Mouse (Mus musculus): ENCODE results near the gene Dad1. TPM values are rescaled to one million over a fixed set of nuclear protein-coding genes. Genes with fewer than 3 reads are reported as not detected.

Dad1 gene
- polyA plus RNA-seq (2014; fragmentation: Nextera tagmentation; extraction: Ambion mirVana): 256 and 271 TPM in 2 replicates

DNA sequence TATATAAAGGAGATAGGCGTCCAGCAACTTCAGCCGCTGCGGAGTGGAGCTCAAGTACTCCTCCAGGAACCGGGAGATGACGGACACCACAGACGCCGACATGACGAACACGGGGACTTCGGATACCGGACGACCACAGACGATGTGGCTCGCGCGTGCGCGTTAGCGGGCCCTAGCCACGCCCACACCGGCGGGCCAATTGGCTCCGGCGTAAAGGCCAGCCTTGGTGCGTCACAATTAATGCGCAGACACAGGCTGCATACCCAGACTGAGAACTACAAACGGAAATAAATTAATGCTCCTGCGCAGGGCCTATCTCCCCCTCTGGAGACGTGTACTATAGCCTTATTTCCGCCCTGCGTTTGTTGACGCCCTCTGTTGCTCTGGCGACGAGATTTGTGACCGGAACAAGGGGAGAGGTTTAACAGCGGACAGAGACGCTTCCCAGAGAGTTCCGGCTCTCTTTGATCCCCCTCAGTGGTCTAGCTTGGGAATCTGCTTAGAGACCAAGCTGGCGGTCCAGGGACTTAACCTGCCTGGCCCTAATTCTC lies at the start of gene Dad1, which contains the start of gene Abhd4:
Dad1 (minus strand) TSS at position 364 of the 551 bp plus-strand sequence.
Abhd4 (plus strand) TSS at position 448 of the 551 bp plus-strand sequence.
- H3K4me3 ChIP-seq (ENCODE audit: low read depth, low read length): peak within 1 kb of the TSS; percentile 78
- DNase-seq (ENCODE audit: low spot score): peak; percentile 97
- no peaks in the 10 kb centered on the region for H3K36me3 ChIP-seq (replicated peaks; ENCODE audit: control insufficient read depth, insufficient read depth, low read depth, low read length)
- no peaks in the 10 kb centered on the region for H3K9me3 ChIP-seq (replicated peaks; ENCODE audit: control insufficient read depth, low read length)
- H3K9ac ChIP-seq (replicated peaks; ENCODE audit: low read length): peak within 1 kb of the TSS; percentile 78
- H3K4me1 ChIP-seq (ENCODE audit: control insufficient read depth, insufficient read depth, low read length): no peaks in the 10 kb centered on the region
- H3K4me2 ChIP-seq (ENCODE audit: low read depth, low read length): peak within 1 kb of the TSS; percentile 62
- no peaks in the 10 kb centered on the region for H3K27me3 ChIP-seq (ENCODE audit: control insufficient read depth, insufficient read depth, low read length)
- peak; percentile 99 for ATAC-seq (replicated peaks; ENCODE audit: insufficient number of reproducible peaks, low FRiP score, low TSS enrichment, low read depth)
- H3K27ac ChIP-seq (replicated peaks; ENCODE audit: low read depth, low read length): peak within 1 kb of the TSS; percentile 56; the same call in 1 of the 2 replicates
- WGBS: under 1% methylated on average over 39 of the region's 39 CpGs

DNA sequence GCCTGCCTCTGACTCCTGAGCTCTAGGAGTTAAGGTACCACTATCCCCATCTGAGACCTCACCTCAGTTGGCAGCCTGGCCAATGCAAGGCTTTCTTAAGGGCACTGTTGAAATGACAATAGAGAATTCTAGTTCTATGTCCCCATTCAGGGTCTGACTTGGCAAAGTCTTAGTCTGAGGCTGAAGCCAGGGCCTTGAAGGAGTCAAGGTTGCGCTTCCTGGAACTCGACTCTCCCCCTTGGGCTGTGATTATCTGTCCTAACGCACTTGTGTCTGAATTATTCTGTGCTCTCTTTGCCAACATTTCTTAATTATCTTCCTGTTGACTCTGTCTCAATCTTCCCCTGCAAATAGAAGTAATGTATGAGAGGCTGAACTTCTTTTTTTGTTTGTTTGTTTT lies 46.8 kb upstream of the Dad1 start:
- H3K27me3 ChIP-seq (ENCODE audit: control insufficient read depth, insufficient read depth, low read length): no peaks in the 10 kb centered on the region
- ATAC-seq (replicated peaks; ENCODE audit: insufficient number of reproducible peaks, low FRiP score, low TSS enrichment, low read depth) (no peak), DNase-seq (ENCODE audit: low spot score) (no peak)
- no peaks in the 10 kb centered on the region for H3K9me3 ChIP-seq (replicated peaks; ENCODE audit: control insufficient read depth, low read length)
- no peak overlapping the region for H3K27ac ChIP-seq (replicated peaks; ENCODE audit: low read depth, low read length)
- no peaks in the 10 kb centered on the region for H3K4me1 ChIP-seq (ENCODE audit: control insufficient read depth, insufficient read depth, low read length)
- WGBS: 78% methylated on average over 3 of the region's 3 CpGs
- H3K9ac ChIP-seq (replicated peaks; ENCODE audit: low read length): no peak overlapping the region
- no peaks in the 10 kb centered on the region for H3K36me3 ChIP-seq (replicated peaks; ENCODE audit: control insufficient read depth, insufficient read depth, low read depth, low read length)
- no peak overlapping the region for H3K4me3 ChIP-seq (ENCODE audit: low read depth, low read length)
- no peak overlapping the region for H3K4me2 ChIP-seq (ENCODE audit: low read depth, low read length)

DNA sequence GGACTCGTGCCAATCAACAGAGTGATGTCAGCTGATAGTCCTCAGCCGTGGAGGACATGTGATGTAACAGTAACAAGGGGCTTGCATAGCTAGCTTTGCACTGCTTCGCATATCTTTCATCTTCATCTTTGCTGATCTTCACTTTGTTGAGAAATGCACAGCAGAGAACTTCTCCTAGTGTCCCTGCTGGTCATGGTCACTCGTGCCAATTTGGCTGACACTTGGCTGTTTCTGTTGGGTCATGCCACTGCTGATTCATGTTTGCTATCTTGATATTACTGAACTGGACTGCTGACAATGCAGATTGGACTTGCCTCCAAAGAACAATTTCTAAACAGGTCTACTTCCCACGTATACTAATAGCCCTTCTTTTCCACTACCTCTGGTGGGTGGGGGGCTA lies 46.2 kb upstream of the Dad1 start:
- ATAC-seq (replicated peaks; ENCODE audit: insufficient number of reproducible peaks, low FRiP score, low TSS enrichment, low read depth) (no peak), DNase-seq (ENCODE audit: low spot score) (no peak)
- Histone ChIP-seq H3K27me3 (ENCODE audit: control insufficient read depth, insufficient read depth, low read length) (no peaks in the 10 kb centered on the region), H3K36me3 (replicated peaks; ENCODE audit: control insufficient read depth, insufficient read depth, low read depth, low read length) (no peaks in the 10 kb centered on the region), H3K4me3 (ENCODE audit: low read depth, low read length) (no peak overlapping the region), H3K4me2 (ENCODE audit: low read depth, low read length) (no peak overlapping the region), H3K27ac (replicated peaks; ENCODE audit: low read depth, low read length) (no peak overlapping the region), H3K9me3 (replicated peaks; ENCODE audit: control insufficient read depth, low read length) (no peaks in the 10 kb centered on the region), H3K9ac (replicated peaks; ENCODE audit: low read length) (no peak overlapping the region), H3K4me1 (ENCODE audit: control insufficient read depth, insufficient read depth, low read length) (no peaks in the 10 kb centered on the region)
- 76% methylated on average over 5 of the region's 5 CpGs for WGBS

DNA sequence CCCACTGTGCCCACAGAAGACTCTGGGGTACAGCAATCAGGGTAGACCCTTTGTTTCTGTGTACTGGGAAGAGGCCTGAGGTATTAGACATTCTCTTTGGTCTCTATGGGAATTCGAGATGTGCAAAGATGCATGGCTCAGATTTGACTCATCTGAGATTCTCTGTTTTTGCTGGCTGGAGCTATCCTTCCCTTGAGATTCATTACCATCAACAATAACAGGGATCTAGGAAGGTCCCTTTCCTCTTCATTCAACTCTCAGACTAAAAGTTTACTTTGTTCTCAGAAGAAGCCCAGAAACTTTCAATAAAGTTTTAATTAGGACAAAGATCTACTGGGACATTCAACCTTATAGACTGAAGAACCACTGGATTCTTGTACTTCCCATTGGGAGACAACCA lies 30.9 kb upstream of the Dad1 start, which contains the start of gene Olfr49:
Olfr49 (minus strand) TSS at position 101 of the 400 bp plus-strand sequence.
- no peaks in the 10 kb centered on the region for H3K36me3 ChIP-seq (replicated peaks; ENCODE audit: control insufficient read depth, insufficient read depth, low read depth, low read length)
- H3K9ac ChIP-seq (replicated peaks; ENCODE audit: low read length): no peak within 1 kb of the TSS
- WGBS: 68% methylated on average over 1 of the region's 1 CpGs
- no peaks in the 10 kb centered on the region for H3K9me3 ChIP-seq (replicated peaks; ENCODE audit: control insufficient read depth, low read length)
- H3K4me3 ChIP-seq (ENCODE audit: low read depth, low read length): no peak within 1 kb of the TSS
- DNase-seq (ENCODE audit: low spot score) (no peak), ATAC-seq (replicated peaks; ENCODE audit: insufficient number of reproducible peaks, low FRiP score, low TSS enrichment, low read depth) (no peak)
- no peak within 1 kb of the TSS for H3K27ac ChIP-seq (replicated peaks; ENCODE audit: low read depth, low read length)
- no peak within 1 kb of the TSS for H3K4me2 ChIP-seq (ENCODE audit: low read depth, low read length)
- H3K4me1 ChIP-seq (ENCODE audit: control insufficient read depth, insufficient read depth, low read length): no peaks in the 10 kb centered on the region
- H3K27me3 ChIP-seq (ENCODE audit: control insufficient read depth, insufficient read depth, low read length): no peaks in the 10 kb centered on the region

DNA sequence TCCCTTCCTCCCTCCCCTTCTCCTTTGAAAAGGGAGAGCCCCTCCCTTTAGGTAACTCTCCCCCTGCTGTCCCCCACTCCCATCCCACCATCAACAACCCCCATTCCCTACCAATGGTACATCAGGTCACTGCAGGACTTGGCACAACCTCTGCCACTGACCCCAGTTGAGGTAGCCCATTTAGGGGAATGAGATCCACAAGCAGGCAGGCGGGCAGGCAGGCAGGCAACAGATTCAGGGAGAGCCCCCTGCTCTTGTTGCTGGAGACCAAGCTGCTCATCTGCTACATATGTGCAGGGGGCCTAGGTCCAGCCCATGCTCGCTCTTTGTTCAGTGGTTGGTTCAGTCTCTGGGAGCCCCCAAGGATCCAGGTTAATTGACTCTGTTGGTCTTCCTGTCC lies 22.5 kb upstream of the Dad1 start:
- Histone ChIP-seq H3K9me3 (replicated peaks; ENCODE audit: control insufficient read depth, low read length) (no peaks in the 10 kb centered on the region), H3K9ac (replicated peaks; ENCODE audit: low read length) (no peak overlapping the region), H3K27me3 (ENCODE audit: control insufficient read depth, insufficient read depth, low read length) (no peaks in the 10 kb centered on the region), H3K4me3 (ENCODE audit: low read depth, low read length) (no peak overlapping the region), H3K4me2 (ENCODE audit: low read depth, low read length) (no peak overlapping the region), H3K4me1 (ENCODE audit: control insufficient read depth, insufficient read depth, low read length) (no peaks in the 10 kb centered on the region), H3K36me3 (replicated peaks; ENCODE audit: control insufficient read depth, insufficient read depth, low read depth, low read length) (no peaks in the 10 kb centered on the region), H3K27ac (replicated peaks; ENCODE audit: low read depth, low read length) (no peak overlapping the region)
- ATAC-seq (replicated peaks; ENCODE audit: insufficient number of reproducible peaks, low FRiP score, low TSS enrichment, low read depth) (no peak), DNase-seq (ENCODE audit: low spot score) (no peak)
- 85% methylated on average over 2 of the region's 2 CpGs for WGBS

DNA sequence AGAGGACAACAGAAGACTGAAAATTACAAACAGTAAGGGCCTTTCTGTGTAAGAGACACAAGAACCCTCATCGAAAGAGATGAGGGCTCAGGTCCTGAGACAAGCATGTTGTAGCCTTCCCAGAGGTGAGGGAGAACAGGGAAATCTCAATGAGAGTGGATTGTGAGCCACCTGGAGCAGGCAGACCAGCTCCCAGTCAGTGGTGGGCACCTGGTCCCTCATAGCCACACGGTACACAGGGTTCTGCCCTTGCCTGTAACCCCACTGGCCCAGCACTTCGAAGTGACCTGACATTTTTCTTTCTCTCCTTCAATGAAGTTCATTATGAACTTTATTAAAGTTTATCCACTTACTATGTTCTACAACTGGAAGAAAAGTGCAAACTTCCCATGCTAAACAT lies 18.8 kb upstream of the Dad1 start:
- Histone ChIP-seq H3K9me3 (replicated peaks; ENCODE audit: control insufficient read depth, low read length) (no peaks in the 10 kb centered on the region), H3K4me1 (ENCODE audit: control insufficient read depth, insufficient read depth, low read length) (no peaks in the 10 kb centered on the region), H3K4me2 (ENCODE audit: low read depth, low read length) (no peak overlapping the region), H3K36me3 (replicated peaks; ENCODE audit: control insufficient read depth, insufficient read depth, low read depth, low read length) (no peaks in the 10 kb centered on the region), H3K27me3 (ENCODE audit: control insufficient read depth, insufficient read depth, low read length) (no peaks in the 10 kb centered on the region), H3K27ac (replicated peaks; ENCODE audit: low read depth, low read length) (no peak overlapping the region), H3K4me3 (ENCODE audit: low read depth, low read length) (no peak overlapping the region), H3K9ac (replicated peaks; ENCODE audit: low read length) (no peak overlapping the region)
- ATAC-seq (replicated peaks; ENCODE audit: insufficient number of reproducible peaks, low FRiP score, low TSS enrichment, low read depth): no peak
- whole genome bisulfite sequencing: 90% methylated on average over 3 of the region's 3 CpGs
- DNase-seq (ENCODE audit: low spot score): no peak

DNA sequence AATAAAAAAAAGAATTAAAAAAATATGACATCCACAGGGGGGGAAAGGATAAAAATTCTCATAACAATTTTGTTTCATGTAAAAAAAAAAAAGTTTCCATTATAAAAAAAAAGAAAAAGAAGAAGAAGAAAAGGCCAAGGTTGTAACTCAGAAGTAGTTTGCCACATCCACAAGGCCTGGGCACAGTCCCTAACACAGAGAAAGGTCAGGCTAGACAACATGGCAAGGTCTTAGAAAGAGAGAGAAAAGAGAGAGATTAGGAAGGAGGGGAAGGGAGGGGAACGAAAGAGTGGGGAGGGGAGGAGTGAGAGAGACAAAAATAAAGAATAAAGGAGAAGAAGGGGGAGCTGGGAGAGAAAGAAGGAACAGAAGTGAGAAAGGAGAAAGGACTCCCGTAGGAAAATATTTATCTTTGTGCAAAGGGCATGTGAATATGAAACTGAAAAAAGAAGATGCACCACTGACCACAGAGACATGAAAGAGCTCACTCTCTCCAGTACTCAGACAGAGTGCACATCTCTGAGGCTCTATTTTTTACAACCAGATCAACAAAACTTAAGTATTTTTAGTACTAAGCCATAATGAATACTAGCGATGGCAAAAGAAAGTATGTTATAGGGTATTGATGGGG lies 18.2 kb upstream of the Dad1 start:
- no peak overlapping the region for H3K9ac ChIP-seq (replicated peaks; ENCODE audit: low read length)
- H3K27me3 ChIP-seq (ENCODE audit: control insufficient read depth, insufficient read depth, low read length): no peaks in the 10 kb centered on the region
- DNase-seq (ENCODE audit: low spot score) (no peak), ATAC-seq (replicated peaks; ENCODE audit: insufficient number of reproducible peaks, low FRiP score, low TSS enrichment, low read depth) (no peak)
- H3K4me1 ChIP-seq (ENCODE audit: control insufficient read depth, insufficient read depth, low read length): no peaks in the 10 kb centered on the region
- no peak overlapping the region for H3K4me3 ChIP-seq (ENCODE audit: low read depth, low read length)
- H3K9me3 ChIP-seq (replicated peaks; ENCODE audit: control insufficient read depth, low read length): no peaks in the 10 kb centered on the region
- no peaks in the 10 kb centered on the region for H3K36me3 ChIP-seq (replicated peaks; ENCODE audit: control insufficient read depth, insufficient read depth, low read depth, low read length)
- WGBS: 79% methylated on average over 3 of the region's 3 CpGs
- H3K4me2 ChIP-seq (ENCODE audit: low read depth, low read length): no peak overlapping the region
- no peak overlapping the region for H3K27ac ChIP-seq (replicated peaks; ENCODE audit: low read depth, low read length)

DNA sequence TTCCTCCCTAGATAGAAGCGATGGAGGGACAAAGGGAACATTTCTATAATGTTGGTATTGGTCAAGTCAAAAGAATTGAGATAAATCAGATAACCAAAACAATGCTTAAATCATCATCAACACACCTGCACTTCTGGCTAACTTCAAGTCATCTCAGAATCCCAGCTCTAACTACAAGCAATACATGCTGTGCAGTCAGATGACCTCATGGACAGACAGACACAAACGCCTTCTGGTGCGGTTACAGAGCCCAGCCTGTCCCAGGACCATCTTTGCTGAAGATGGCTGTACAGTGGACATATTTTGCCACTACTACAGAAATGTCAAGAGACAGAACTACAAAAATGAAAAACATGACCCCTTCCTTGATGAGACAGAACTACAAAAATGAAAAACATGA lies 16.5 kb upstream of the Dad1 start:
- Histone ChIP-seq H3K9me3 (replicated peaks; ENCODE audit: control insufficient read depth, low read length) (no peaks in the 10 kb centered on the region), H3K4me1 (ENCODE audit: control insufficient read depth, insufficient read depth, low read length) (no peaks in the 10 kb centered on the region), H3K4me3 (ENCODE audit: low read depth, low read length) (no peak overlapping the region), H3K27me3 (ENCODE audit: control insufficient read depth, insufficient read depth, low read length) (no peaks in the 10 kb centered on the region), H3K9ac (replicated peaks; ENCODE audit: low read length) (no peak overlapping the region), H3K4me2 (ENCODE audit: low read depth, low read length) (no peak overlapping the region), H3K27ac (replicated peaks; ENCODE audit: low read depth, low read length) (no peak overlapping the region), H3K36me3 (replicated peaks; ENCODE audit: control insufficient read depth, insufficient read depth, low read depth, low read length) (no peaks in the 10 kb centered on the region)
- DNase-seq (ENCODE audit: low spot score) (no peak), ATAC-seq (replicated peaks; ENCODE audit: insufficient number of reproducible peaks, low FRiP score, low TSS enrichment, low read depth) (no peak)
- WGBS: 90% methylated on average over 3 of the region's 3 CpGs

All from embryonic facial prominence, embryonic 11.5 days (tissue).